Mouse (Mus musculus): Measurements from ENCODE around the gene Rpl3l.
A peak's percentile ranks its signal among the peaks of the same experiment; 100 is the strongest.
"Not testable (repeated sequence)": the region's sequence is repeated elsewhere in the genome, so short reads cannot be mapped to it uniquely, and the experiment has no call there.

Rpl3l gene

GRCm38 (mm10) chr17:24719494-24720222 is 8.0 kb upstream of the Rpl3l start:
- DNase-seq (ENCODE audit: low read depth, low spot score), result peak; percentile 99

GRCm38 (mm10) chr17:24720616-24721015 is 7.0 kb upstream of the Rpl3l start:
- DNase-seq (ENCODE audit: low read depth, low spot score), result not testable (repeated sequence)

DNA sequence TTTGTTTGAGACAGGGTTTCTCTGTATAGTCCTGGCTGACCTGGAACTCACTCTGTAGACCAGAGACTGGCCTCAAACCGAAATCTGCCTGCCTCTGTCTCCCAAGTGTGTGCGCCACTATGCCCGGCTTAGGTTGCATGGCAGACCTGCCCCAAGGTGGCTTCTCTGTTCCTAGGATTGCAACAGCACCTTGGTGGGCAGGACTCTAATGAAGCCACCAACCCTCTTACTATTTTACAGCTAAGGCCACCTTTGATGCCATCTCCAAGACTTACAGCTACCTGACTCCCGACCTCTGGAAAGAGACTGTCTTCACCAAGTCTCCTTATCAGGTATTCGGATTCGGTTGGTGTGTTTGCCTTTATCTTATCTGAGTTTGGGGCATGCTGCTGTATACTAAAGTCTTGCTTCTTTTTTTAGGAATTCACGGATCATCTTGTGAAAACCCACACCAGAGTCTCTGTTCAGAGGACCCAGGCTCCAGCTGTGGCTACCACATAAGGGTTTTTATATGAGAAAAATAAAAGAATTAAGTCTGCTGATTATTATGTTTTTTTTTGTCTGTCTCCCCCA is 6.2 kb upstream of the Rpl3l start:
- not testable (repeated sequence) for DNase-seq (ENCODE audit: low read depth, low spot score)

DNA sequence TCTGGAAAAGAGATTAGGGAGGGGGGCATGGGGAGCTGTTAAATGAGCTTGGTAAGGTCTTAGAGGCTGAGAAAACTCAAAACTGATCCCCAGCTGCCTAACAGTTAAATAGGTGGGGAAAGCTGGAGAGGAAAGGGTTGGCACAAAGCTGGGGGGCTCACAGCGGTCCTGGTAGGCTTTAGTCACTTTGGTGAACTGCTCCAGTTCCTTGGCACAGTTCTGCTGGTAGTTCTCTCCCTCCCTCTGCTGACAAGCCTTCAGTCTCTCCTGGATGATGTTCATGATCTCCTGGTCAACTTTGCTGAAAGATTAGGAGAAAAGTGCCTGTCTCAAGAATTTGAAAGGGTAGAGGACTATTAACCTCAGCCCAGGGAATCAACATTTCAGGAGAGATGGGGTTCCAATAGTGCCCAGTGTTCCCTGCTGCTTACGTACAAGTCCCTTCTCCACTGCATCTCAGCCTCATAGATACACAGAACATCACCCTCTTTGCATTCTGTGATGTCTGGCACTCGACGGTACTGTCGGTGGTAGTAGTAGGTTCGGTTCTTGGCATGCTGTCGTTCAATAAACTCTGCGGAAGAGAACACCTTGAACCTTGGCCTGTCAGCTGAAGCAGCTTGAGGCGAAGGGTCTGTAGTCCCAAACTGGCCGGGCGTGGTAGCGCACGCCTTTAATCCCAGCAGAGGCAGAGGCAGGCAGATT is 5.2 kb upstream of the Rpl3l start:
- DNase-seq (ENCODE audit: low read depth, low spot score), result peak; percentile 49

DNA sequence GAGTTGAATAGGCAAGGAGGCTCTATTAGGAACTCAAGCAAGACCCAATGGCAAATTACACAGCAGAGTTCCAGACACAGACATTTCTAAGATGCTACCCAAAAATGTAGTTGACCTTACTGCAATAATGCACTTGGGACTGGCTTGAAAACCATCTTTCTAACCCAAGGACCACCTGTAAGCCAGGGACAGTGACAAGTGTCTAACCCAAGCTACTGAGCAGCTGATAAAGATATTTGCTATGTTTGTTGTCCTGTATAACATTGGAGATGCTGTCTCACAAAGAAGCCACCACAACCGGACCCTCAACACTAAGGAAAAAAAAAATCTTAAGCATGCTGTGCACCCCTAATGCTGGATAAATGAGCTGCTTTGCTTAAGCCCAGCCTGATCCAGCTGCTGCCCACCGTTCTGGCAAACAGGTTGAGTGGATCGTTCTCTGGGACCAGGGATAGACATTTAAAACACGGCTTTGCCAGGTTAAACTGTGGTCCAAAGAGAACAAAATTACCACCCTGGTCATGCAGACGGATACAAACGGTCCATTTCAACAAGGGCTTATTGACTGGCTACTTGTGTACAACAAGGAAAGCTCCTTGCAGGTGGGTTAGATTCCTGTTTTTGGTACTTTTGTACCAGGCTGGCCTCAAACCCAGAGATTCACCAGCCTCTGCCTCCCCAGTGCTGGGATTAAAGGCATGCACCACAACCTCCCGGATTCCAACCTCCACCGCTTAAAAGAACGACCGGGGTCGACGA is 4.3 kb upstream of the Rpl3l start:
- peak; percentile 54 for DNase-seq (ENCODE audit: low read depth, low spot score)

- peak; percentile 63 for DNase-seq (ENCODE audit: low read depth, low spot score)
Measured at GRCm38 (mm10) chr17:24723881-24724180, 3.8 kb upstream of the Rpl3l start.

DNA sequence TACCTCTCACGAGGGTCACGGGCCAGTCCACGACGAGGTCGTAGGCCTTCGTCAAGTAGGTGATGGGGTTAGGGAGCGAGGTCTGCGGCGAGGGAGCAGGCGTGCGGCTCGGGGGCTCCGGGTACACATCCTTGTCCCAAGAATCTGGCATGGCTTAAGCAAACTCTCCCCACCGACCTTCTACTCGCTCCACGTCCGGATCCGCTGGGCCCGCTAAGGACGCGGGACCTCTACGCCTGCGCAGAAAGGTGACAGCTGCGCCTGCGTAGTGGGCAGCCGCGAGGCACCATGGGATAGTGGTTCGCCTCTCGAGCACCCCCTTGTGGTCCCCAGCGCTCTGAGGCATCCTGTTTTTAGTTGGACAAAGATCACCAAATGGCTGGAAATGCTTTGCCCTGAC is 3.4 kb upstream of the Rpl3l start, which contains the start of gene Ndufb10:
Ndufb10 (minus strand) TSS at position 295 of the 400 bp plus-strand sequence.
- DNase-seq (ENCODE audit: low read depth, low spot score), result peak; percentile 98

GRCm38 (mm10) chr17:24725637-24726390 is 1.8 kb upstream of the Rpl3l start:
- no peak for DNase-seq (ENCODE audit: low read depth, low spot score)

- DNase-seq (ENCODE audit: low read depth, low spot score), result no peak
Measured at GRCm38 (mm10) chr17:24728184-24728583, 564 bp downstream of the Rpl3l start.

- DNase-seq (ENCODE audit: low read depth, low spot score), result no peak
Measured at GRCm38 (mm10) chr17:24729067-24729466, 1.4 kb downstream of the Rpl3l start.

GRCm38 (mm10) chr17:24730787-24731186 is 3.2 kb downstream of the Rpl3l start:
- no peak for DNase-seq (ENCODE audit: low read depth, low spot score)

GRCm38 (mm10) chr17:24732233-24732935 is 4.8 kb downstream of the Rpl3l start:
- no peak for DNase-seq (ENCODE audit: low read depth, low spot score)

GRCm38 (mm10) chr17:24733434-24734050 is 5.9 kb downstream of the Rpl3l start:
- peak; percentile 23 for DNase-seq (ENCODE audit: low read depth, low spot score)

GRCm38 (mm10) chr17:24734513-24734912 is 6.9 kb downstream of the Rpl3l start:
- peak; percentile 32 for DNase-seq (ENCODE audit: low read depth, low spot score)

- DNase-seq (ENCODE audit: low read depth, low spot score), result no peak
Measured at GRCm38 (mm10) chr17:24735446-24735845, 7.8 kb downstream of the Rpl3l start.

GRCm38 (mm10) chr17:24736330-24737051 is 8.9 kb downstream of the Rpl3l start, which contains the start of gene Msrb1:
TSS of gene Msrb1 (plus strand) at chr17:24736642.
- DNase-seq (ENCODE audit: low read depth, low spot score), result peak; percentile 100

GRCm38 (mm10) chr17:24737135-24737810 is 9.7 kb downstream of the Rpl3l start:
- peak; percentile 57 for DNase-seq (ENCODE audit: low read depth, low spot score)

DNA sequence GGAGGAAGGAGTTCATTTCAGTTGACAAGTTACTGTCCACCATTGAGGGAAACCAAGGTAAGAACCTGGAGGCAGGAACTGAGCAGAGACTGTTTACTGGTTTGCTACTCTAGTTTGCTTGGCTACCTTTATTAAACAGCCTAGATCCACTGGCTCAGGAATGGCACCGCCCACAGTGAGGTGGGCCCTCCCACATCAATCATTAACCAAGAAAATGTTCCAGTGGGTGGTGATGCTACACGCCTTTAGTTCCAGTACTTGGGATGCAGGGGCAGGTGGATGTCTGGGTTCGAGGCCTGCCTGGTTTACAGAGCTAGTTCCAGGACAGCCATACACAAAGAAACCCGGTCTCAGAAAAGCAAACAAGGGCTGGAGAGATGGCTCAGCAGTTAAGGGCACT is 10.6 kb downstream of the Rpl3l start:
- DNase-seq (ENCODE audit: low read depth, low spot score), result no peak

- no peak for DNase-seq (ENCODE audit: low read depth, low spot score)
Measured at GRCm38 (mm10) chr17:24739926-24740325, 12.3 kb downstream of the Rpl3l start.
